Mouse (Mus musculus) lung, adult 18-20 months (tissue): ENCODE data around the gene Ccdc54.
A peak's percentile ranks its signal among the peaks of the same experiment; 100 is the strongest.

ENCODE experiments used
- DNase-seq, 2 experiments: peaks; one replicate each; pipeline ENCODE4 v3.0.0; 2022; ENCODE audit warnings: mixed read lengths in 2 of 2

The Ccdc54 gene

GRCm38 (mm10) chr16:50591054-50591453 lies at the start of gene Ccdc54:
Ccdc54 (minus strand) TSS chr16:50591154.
- no peak for DNase-seq

GRCm38 (mm10) chr16:50632585-50632984 lies 41.6 kb upstream of the Ccdc54 start:
- peak in 1 of 2 experiments; percentile 3 for DNase-seq

DNA sequence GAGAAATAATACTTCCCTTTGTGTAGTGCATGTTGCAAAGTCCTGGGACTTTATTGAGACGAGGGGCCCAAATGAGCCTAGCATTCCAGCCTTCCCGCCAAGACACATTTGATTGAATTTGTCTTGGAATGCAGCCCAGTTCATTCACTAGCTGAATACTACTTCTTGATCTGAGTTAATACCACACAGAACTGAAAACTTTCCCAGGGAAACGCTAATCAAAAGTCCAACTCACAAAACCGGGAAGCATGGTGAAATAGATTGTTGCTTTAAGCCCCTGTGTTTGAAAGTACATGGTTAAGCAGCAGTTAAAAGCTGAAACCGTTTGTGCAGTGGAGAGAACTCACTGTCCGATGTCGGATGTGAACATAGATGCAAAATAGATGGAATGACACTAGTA lies 24.6 kb upstream of the Ccdc54 start:
- DNase-seq = no peak

DNA sequence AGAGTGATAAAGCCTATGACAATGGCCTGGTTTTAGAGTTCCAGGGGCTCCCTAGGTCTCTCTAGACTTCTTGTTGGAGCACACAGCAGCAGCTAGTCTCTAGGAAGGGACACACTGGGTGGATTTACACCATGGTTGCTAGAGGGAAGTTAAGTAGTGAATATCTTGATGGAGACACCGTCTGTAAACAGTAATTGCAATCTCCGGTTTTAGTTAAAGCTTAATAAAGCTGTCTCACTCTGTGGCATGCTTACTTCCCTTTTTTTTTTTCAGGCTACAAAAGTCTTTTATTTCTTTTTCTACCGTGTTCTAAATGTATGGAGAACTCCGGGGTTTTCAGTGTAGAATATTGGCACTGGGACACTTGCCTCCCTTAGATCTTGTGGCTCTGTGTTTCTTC lies 22.0 kb upstream of the Ccdc54 start:
- DNase-seq = no peak

- DNase-seq = no peak
Measured at GRCm38 (mm10) chr16:50610580-50610979, 19.6 kb upstream of the Ccdc54 start.

GRCm38 (mm10) chr16:50607776-50608562 lies 17.0 kb upstream of the Ccdc54 start:
- DNase-seq = no peak

GRCm38 (mm10) chr16:50604826-50605225 lies 13.9 kb upstream of the Ccdc54 start:
- no peak for DNase-seq

DNA sequence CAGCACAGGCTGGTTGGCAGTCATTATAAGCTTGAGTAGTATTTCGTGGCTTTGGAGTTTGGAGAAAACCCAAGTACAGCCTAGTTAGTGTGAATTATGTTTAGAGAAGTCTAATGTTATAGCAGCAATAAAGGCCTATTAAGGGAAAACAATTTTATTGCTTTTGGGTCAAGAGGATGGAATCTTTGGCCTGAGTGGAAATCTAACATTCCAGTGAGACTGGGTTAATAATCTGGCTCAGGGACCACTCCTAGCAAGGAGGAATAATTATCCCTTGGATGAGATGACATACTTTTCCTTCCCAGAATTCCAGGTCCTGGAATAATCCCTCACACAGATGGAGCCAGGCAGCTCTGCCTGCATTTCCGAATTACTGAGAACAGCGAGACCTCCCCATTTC lies 11.0 kb upstream of the Ccdc54 start:
- DNase-seq = no peak

DNA sequence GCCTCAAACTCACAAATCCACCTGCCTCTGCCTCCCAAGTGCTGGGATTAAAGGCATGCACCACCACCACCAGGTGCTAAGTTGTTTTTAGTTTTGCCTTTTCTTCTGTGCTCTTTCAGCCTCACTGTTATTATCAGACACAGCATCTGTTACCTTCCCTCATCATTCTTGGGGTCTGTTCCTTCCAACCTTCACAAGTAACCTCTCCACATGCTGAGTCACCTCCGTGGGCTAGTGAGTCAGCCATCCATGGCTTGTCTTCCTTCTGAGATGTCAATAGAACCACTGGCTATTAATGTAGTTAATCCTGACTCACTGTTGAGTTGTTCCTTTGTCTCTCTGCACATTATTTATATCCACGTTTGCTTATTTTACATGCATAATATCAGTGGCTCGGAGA lies 9.7 kb upstream of the Ccdc54 start:
- no peak for DNase-seq

DNA sequence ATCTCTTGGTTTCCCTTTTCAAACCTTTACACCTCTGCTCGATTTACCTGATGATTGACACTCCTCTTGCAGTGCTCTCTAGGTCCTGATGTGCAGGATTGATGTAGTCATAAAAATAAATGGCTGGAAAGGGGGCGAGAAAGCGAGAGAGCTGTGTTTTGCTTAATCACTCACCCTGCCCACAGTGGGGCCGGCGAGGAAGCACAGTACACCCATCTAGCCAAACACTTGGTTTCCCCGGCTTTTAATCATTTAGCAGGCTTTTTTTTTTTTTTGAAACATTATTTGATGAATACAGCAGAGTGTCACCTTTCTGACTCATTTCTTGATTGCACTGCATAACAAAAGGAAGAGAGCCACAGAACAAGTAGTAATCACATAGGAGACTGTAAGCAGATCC lies 5.7 kb upstream of the Ccdc54 start:
- no peak for DNase-seq

- no peak for DNase-seq
Measured at GRCm38 (mm10) chr16:50596171-50596570, 5.2 kb upstream of the Ccdc54 start.

DNA sequence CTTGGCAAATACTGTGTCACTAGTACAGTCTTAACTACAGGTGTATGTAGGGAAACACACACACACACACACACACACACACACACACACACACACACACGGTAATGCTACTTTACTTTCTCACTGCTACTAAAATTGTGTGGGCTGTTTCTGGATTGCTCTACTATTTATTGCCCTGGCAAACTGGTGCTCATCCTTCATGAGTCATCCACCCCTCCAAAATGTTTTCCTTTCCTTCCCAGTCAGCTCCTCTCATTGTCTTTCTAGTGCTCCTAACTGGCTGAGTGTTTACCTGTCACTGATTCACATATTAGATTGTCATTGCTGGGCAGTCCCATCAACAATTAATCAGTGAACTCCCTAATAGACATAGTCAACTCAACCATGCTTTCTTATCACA lies 3.9 kb upstream of the Ccdc54 start:
- DNase-seq = no peak

DNA sequence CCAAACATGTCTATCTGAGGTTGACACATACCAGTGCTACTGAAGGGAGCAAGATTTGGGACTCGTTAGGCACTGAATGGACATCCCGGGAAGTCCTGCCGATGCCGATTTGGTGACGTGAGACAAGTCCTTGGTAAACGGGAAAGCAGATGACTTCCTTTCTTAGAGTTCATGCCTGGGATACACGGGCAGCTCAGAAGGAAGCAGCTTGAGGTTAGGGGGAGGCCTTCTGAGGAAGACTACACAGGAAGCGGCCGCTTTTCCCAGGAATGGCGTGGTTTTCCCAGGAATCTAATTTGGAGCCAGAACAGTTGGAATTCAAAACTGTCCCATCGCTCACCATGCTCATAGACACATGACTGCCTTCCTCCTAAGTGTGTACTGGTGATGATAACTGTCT lies 2.4 kb upstream of the Ccdc54 start:
- DNase-seq = no peak

DNA sequence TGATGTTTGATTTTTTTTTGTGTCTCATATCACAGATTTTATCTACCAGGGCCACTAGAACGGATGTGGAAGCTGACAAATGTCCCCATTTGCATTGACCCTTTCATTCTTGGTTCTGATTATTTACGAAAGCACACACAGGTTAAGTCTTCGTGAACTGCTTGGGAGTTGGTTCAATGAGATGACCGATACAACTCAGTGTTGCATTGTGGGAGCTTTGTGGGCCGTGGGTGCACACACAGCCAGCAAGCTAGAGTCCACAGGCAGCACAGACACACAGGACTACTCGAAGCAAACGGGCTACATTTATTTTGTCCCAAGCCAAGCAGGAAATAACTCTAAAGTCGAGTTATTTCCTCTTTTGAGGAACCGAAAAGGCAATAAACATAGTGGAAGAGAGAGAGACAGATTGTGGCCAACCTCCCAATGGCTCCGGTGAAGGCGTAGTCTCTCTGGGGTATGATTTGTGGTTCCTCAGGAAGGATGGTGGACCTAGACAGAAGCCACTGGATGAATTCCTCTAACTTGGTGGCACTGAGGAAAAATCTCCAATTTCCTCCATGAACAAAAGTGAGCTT lies 1.3 kb downstream of the Ccdc54 start:
- no peak for DNase-seq

GRCm38 (mm10) chr16:50588191-50588590 lies 2.8 kb downstream of the Ccdc54 start:
- peak in 1 of 2 experiments; percentile 4 for DNase-seq

DNA sequence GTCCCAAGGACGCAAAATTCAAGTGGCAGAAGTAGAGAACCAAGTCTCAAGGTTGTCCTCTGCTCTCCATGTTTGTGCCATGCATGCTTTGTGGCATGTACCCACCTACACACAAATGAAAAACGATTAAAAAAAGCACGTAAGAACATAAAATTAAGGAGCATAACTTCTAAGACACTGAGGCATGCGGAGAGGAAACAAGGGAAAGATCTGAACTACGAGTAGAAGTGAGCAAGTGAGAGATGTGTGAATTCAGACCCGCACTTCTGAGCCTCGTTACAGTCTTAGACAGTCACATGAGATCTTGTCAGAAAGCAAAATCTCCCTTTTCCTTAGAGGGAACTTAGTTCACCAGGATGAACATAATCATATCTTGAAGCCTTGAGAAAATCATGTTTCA lies 3.8 kb downstream of the Ccdc54 start:
- no peak for DNase-seq

DNA sequence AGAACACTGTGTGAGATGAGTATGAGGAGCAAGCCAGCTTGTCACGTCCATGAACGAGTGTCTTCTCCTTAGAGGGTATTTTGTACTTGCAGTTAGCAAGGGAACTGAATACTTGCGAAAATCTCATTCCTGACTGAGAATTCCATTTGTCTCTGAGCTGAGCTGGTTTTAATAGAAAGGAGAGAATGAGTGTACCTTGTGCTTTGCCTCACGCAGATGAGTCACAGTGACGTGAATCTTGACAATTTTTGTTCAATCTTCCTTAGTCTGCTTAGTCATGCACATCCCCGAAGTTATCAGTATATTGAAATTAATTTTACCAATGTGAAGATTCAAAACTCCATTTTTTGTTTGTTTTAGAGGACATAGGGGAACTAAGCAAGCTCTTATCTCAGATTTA lies 12.6 kb downstream of the Ccdc54 start:
- DNase-seq = no peak

- DNase-seq = no peak
Measured at GRCm38 (mm10) chr16:50572557-50572956, 18.4 kb downstream of the Ccdc54 start.

- no peak for DNase-seq
Measured at GRCm38 (mm10) chr16:50559163-50559771, 31.7 kb downstream of the Ccdc54 start.

DNA sequence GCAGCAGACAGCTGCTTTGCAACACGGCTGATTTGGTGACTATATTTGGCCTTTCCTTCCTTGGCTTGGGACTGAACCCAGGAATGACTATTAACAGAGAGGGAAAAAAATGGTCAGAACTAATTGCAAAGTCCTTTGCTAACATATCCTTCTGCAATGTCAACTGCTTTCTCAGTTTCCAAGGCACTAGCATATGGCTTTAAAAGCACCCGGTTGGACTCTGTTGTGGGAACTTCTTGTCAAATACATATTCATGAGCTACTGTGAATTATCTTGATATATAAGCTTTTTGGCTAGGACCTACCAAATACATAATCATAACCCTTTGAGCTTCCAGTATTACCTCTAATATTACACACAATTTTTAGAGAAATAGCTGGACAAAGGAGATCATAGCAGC lies 37.1 kb downstream of the Ccdc54 start:
- DNase-seq = no peak

- no peak for DNase-seq
Measured at GRCm38 (mm10) chr16:50551871-50552528, 39.0 kb downstream of the Ccdc54 start.

GRCm38 (mm10) chr16:50550927-50551326 lies 40.0 kb downstream of the Ccdc54 start:
- no peak for DNase-seq

DNA sequence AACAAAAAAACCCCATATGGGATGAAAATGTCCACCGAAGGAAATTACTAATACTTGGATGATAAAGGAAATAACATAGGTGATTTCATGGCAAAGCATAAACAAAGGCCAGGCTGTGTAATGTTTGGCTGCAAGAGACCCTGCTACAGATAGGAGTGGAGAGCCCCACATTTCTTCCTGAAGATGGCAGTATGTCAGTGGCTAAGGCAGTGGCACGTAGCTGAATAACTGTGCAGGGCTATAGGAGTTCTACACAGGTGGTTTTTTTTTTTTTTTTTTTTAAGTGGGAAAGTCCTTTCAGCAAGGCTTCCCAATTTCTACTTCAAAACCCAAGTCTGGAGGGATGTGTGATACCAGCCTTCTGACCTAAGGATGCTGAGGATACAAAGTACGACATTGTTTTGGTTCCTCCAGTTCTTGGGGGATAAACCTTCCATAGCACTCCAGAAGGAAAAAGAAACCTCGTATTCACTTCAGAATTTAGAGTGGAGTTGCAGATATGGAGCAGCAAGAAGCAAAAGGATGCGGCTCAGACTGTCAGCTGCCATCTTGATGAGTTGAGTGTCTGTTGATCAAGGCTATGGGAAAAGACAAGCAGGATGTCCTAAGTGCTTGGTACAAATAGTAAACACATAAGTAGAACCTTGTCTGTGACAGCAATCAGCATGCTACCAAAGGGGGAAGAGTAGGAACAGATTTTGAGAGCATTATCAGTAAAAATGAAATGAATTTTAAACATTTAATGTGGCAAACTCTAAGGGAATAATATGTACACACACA lies 48.2 kb downstream of the Ccdc54 start:
- DNase-seq = no peak
